Mouse (Mus musculus): ENCODE measurements around the gene Lrch4. TPM values are rescaled to one million over a fixed set of nuclear protein-coding genes. Genes with fewer than 3 reads are reported as not detected.
A peak's percentile ranks its signal among the peaks of the same experiment; 100 is the strongest.
"Not testable (repeated sequence)": the region's sequence is repeated elsewhere in the genome, so short reads cannot be mapped to it uniquely, and the experiment has no call there.

Lrch4 gene
- polyA plus RNA-seq, 1 experiment, result not detected

DNA sequence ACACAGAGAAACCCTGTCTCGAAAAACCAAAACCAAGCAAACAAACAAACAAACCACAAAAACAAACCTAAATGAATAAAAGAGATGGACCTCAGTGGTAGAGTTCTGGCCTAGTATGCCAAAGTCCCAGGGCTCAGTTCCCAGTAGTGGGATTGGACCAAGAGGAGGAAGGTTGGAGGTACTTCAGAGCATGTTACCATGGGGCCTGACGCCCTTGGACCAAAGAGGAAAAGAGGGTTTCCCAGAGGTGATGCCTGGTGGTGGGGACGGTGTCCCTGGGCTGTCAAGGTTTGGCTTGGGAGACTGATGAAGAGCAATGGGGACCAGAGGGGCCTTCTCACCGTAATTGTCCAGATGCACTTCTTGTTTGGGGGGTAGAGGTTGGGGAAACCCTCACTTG lies 18.9 kb upstream of the Lrch4 start:
- WGBS, result 83% methylated on average over 4 of the region's 4 CpGs
- Histone ChIP-seq H3K27ac (ENCODE audit: insufficient read depth, low read depth, low read length) (no peak overlapping the region), H3K4me1 (ENCODE audit: control insufficient read depth, insufficient read depth, low read length) (peaks cover 8% of the 10 kb centered on the region; the same call in 1 of the 2 replicates), H3K4me3 (ENCODE audit: insufficient read depth, low read depth, low read length) (no peak overlapping the region)
- no peak for TF ChIP-seq CTCF (IDR thresholded peaks at IDR 0.05; ENCODE audit: insufficient read depth, low read depth, low read length)
- no peak for TF ChIP-seq POLR2A (IDR thresholded peaks at IDR 0.05; ENCODE audit: insufficient read depth, low read depth, low read length)

DNA sequence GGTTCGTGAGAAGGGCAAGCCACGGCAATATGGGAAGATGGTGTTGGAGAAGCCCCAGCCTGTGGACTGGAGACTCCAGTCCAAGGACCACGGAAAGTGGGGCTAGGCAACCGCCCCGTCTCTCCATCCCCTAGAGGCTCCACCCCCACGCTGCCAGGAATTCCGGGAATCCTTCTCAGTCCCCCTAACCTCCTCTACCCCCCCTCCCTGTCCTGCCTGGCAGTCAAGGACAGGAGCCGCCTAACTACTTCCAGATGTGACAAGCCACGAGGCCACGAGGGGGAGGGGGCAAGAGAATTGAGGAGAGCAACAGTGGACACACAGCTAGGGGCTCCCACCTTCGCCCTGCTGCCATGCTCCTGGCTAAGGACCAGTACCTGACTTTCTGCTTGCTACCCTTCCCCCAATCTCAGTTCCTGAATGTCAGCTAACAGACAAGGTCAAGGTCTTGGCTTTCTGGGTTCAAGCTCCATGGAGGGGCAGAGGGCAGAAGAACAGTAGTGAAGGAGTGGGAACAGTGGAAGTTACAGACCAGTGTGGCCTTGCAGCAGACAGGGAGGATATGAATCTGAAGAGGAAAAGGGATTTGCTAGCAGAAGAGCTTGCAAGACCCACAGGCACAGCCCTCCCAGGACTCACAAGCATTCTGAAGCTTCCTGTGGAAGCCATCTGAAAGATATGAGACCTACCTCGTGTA lies 18.2 kb upstream of the Lrch4 start:
- H3K4me3 ChIP-seq (ENCODE audit: insufficient read depth, low read depth, low read length), result no peak overlapping the region
- TF ChIP-seq POLR2A (IDR thresholded peaks at IDR 0.05; ENCODE audit: insufficient read depth, low read depth, low read length) (no peak), CTCF (IDR thresholded peaks at IDR 0.05; ENCODE audit: insufficient read depth, low read depth, low read length) (no peak)
- 45% methylated on average over 12 of the region's 12 CpGs for WGBS
- H3K4me1 ChIP-seq (ENCODE audit: control insufficient read depth, insufficient read depth, low read length), result peaks cover 8% of the 10 kb centered on the region; the same call in 1 of the 2 replicates
- 0 out of 2 replicates have a peak overlapping the region, but pooled peaks have one; percentile 4 for H3K27ac ChIP-seq (ENCODE audit: insufficient read depth, low read depth, low read length)

DNA sequence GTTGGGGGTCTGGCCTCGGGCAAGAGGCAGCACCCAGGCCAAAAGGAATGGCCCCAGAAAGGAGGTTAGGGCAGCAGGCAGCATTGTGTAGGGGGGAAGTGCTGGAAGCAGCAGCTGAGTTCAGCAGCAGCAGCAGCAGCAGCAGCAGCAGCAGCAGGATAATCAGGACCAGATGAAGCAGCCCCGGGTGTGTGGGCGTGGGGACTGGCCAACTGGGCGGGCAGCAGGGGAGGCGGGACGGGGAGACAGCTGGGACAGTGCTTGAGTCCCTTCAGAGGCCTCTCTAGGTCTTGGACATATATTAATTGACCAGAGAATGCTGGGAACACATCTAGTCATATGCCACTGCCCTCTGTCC lies 17.7 kb upstream of the Lrch4 start:
- Histone ChIP-seq H3K27ac (ENCODE audit: insufficient read depth, low read depth, low read length) (0 out of 2 replicates have a peak overlapping the region, but pooled peaks have one; percentile 4), H3K4me1 (ENCODE audit: control insufficient read depth, insufficient read depth, low read length) (peaks cover 8% of the 10 kb centered on the region; the same call in 1 of the 2 replicates), H3K4me3 (ENCODE audit: insufficient read depth, low read depth, low read length) (no peak overlapping the region)
- 36% methylated on average over 6 of the region's 6 CpGs for WGBS
- no peak for TF ChIP-seq POLR2A (IDR thresholded peaks at IDR 0.05; ENCODE audit: insufficient read depth, low read depth, low read length)
- no peak for TF ChIP-seq CTCF (IDR thresholded peaks at IDR 0.05; ENCODE audit: insufficient read depth, low read depth, low read length)

DNA sequence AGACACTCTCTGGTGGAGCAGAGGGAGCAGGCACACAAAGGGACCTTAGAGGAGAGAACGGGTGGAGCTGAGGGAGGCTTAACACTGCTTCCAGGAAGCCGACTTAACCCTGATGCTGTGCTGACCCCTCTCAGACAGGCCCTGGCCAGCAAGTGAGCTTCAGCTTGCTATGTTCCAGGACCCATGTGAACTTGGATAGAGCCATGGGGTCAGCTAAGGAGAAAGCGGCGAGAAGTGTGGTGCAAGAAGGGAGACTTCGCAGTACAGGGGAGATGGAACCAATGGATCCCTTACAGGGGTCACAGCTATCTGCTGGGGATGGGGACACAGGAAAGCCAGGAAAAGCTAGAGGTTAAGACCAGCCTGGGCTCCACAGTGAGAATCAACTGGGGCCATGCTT lies 15.8 kb upstream of the Lrch4 start:
- WGBS, result 69% methylated on average over 5 of the region's 5 CpGs
- Histone ChIP-seq H3K4me1 (ENCODE audit: control insufficient read depth, insufficient read depth, low read length) (peaks cover 5% of the 10 kb centered on the region; the same call in 1 of the 2 replicates), H3K4me3 (ENCODE audit: insufficient read depth, low read depth, low read length) (no peak overlapping the region), H3K27ac (ENCODE audit: insufficient read depth, low read depth, low read length) (no peak overlapping the region)
- TF ChIP-seq CTCF (IDR thresholded peaks at IDR 0.05; ENCODE audit: insufficient read depth, low read depth, low read length) (no peak), POLR2A (IDR thresholded peaks at IDR 0.05; ENCODE audit: insufficient read depth, low read depth, low read length) (no peak)

DNA sequence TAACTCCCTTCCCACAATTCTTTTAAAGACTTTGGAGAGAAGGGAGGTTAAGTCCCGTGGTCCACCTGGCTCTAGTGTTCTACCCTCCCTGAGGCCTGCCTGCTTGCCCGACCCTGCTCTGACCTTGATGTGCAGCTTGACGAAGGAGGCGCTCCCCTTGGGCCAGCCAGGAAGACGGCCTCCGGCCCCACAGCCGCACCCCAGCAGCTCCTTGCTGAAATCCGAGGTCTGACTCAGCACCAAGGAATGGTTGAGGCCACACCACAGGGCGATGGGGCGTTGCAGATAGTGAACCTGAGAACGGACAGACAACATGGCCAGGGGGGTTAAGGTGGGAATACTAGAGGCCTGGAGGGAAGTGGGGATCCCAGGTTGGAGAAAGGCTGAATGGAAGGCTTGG lies 15.4 kb upstream of the Lrch4 start, which contains the start of gene Pcolce:
Gene Pcolce, minus strand, starts transcription at position 235 of the 400 bp plus-strand sequence.
- 83% methylated on average over 11 of the region's 11 CpGs for WGBS
- TF ChIP-seq POLR2A (IDR thresholded peaks at IDR 0.05; ENCODE audit: insufficient read depth, low read depth, low read length), result no peak
- no peak for TF ChIP-seq CTCF (IDR thresholded peaks at IDR 0.05; ENCODE audit: insufficient read depth, low read depth, low read length)

DNA sequence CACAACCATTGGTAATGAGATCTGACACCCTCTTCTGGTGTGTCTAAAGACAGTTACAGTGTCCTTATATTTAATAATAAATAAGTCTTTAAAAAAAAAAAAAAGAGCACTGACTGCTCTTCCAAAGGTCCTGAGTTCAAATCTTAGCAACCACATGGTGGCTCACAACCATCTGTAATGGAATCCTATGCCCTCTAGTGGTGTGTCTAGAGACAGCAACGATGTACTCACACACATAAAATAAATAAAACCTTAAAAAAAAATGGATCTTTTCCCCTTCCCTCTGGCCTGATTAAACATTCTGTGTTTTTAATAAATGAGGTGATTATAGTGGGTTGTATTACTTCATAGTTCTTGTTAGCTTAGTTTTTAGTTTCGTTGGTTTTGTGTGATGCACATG lies 14.0 kb upstream of the Lrch4 start:
- not testable (repeated sequence) for H3K4me3 ChIP-seq (ENCODE audit: insufficient read depth, low read depth, low read length); H3K4me1 ChIP-seq (ENCODE audit: control insufficient read depth, insufficient read depth, low read length); H3K27ac ChIP-seq (ENCODE audit: insufficient read depth, low read depth, low read length)
- 98% methylated on average over 2 of the region's 2 CpGs for WGBS

More for the DNA sequence above, 15.4 kb upstream of the Lrch4 start, which contains the start of gene Pcolce:
- no peaks in the 10 kb centered on the region; the same call in 1 of the 2 replicates for H3K4me1 ChIP-seq (ENCODE audit: control insufficient read depth, insufficient read depth, low read length)
- no peak within 1 kb of the TSS for H3K4me3 ChIP-seq (ENCODE audit: insufficient read depth, low read depth, low read length)
- H3K27ac ChIP-seq (ENCODE audit: insufficient read depth, low read depth, low read length), result no peak within 1 kb of the TSS

DNA sequence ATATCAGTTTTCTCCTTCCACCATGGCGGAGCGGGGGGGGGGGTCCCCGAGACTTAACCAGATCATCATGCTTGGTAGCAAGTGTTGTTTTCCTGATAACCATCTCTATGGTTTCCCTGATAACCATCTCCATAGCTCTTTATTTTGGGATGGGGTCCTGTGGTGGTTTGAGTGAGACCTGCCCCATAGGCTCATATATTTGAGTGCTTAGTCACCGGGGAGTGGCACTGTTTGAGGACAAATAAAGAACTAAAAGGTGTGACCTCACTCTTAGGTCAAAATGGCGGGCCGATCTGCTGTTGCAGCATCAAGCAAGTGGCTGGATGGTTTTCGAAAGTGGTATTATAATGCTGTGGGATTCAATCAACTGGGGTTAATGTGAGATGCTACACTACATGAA lies 13.6 kb upstream of the Lrch4 start:
- Histone ChIP-seq H3K4me3 (ENCODE audit: insufficient read depth, low read depth, low read length) (no peak overlapping the region), H3K4me1 (ENCODE audit: control insufficient read depth, insufficient read depth, low read length) (peaks cover 2% of the 10 kb centered on the region; the same call in 1 of the 2 replicates), H3K27ac (ENCODE audit: insufficient read depth, low read depth, low read length) (no peak overlapping the region)
- TF ChIP-seq POLR2A (IDR thresholded peaks at IDR 0.05; ENCODE audit: insufficient read depth, low read depth, low read length) (no peak), CTCF (IDR thresholded peaks at IDR 0.05; ENCODE audit: insufficient read depth, low read depth, low read length) (no peak)
- WGBS, result 92% methylated on average over 7 of the region's 7 CpGs

DNA sequence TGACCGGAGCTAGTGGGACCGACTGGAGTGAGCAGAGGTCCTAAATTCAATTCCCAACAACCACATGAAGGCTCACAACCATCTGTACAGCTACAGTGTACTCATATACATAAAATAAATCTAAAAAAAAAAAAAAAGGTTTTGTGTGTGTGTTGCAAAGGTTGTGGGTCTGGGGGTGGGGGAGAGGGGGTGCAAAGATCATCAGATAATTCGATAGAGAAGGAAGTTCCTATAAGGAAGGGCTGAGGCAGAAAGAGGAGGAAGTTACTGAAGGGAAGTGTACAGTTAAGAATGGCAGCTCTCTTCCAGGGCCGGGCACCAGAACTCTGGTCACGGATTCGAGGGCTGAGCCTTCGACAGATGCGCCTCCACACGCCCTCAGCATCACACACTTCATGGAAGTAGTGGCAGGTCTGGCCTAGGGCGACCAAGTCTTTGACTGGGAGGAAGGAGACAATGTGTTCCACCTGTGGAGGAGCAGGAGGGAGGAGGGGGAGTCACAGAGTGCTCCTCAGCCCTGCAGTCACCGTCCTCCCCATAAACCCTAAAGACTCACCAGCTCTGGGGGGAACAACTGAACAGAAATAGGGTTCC lies 4.9 kb upstream of the Lrch4 start:
- Histone ChIP-seq H3K4me1 (ENCODE audit: control insufficient read depth, insufficient read depth, low read length) (peaks cover 7% of the 10 kb centered on the region; the same call in 1 of the 2 replicates), H3K27ac (ENCODE audit: insufficient read depth, low read depth, low read length) (no peak overlapping the region), H3K4me3 (ENCODE audit: insufficient read depth, low read depth, low read length) (no peak overlapping the region)
- WGBS, result 86% methylated on average over 11 of the region's 11 CpGs
- TF ChIP-seq CTCF (IDR thresholded peaks at IDR 0.05; ENCODE audit: insufficient read depth, low read depth, low read length), result no peak
- no peak for TF ChIP-seq POLR2A (IDR thresholded peaks at IDR 0.05; ENCODE audit: insufficient read depth, low read depth, low read length)

DNA sequence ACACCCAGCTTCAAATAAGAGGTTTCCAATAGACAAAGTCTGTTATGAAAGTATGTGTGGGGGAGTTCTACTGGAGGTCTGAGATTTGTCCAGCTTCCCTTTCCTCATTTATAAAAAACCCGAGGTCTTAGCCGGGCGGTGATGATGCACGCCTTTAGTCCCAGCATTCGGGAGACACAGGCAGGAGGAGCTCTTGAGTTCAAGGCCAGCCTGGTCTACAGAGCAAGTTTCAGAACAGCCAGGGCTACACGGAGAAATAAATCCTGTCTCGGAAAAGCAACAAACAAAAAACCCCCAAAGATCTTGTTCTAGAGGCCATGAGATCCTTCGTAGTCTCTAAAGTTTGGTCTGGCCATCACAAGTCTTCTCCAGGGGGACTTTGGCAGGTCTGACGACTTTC lies 930 bp upstream of the Lrch4 start:
- peak overlapping the region; percentile 69 for H3K27ac ChIP-seq (ENCODE audit: insufficient read depth, low read depth, low read length)
- peak overlapping the region; percentile 54 for H3K4me3 ChIP-seq (ENCODE audit: insufficient read depth, low read depth, low read length)

More for the DNA sequence above, 930 bp upstream of the Lrch4 start:
- peaks cover 22% of the 10 kb centered on the region for H3K4me1 ChIP-seq (ENCODE audit: control insufficient read depth, insufficient read depth, low read length)
- WGBS, result 2% methylated on average over 9 of the region's 9 CpGs
- TF ChIP-seq POLR2A (IDR thresholded peaks at IDR 0.05; ENCODE audit: insufficient read depth, low read depth, low read length) (no peak), CTCF (IDR thresholded peaks at IDR 0.05; ENCODE audit: insufficient read depth, low read depth, low read length) (no peak)

Data from olfactory bulb, adult 2 months (tissue).